Mouse (Mus musculus): ENCODE data around the gene Snapc3.
"Not testable (repeated sequence)": the region's sequence is repeated elsewhere in the genome, so short reads cannot be mapped to it uniquely, and the experiment has no call there.

The Snapc3 gene

GRCm38 (mm10) chr4:83500154-83501036, 82.9 kb downstream of the Snapc3 start:
- DNase-seq (ENCODE audit: low spot score in 2 of 2), result no peak

GRCm38 (mm10) chr4:83501037-83501430, 83.5 kb downstream of the Snapc3 start:
- DNase-seq (ENCODE audit: low spot score in 2 of 2), result no peak

- no peak for DNase-seq (ENCODE audit: low spot score in 2 of 2)
These were observed 92.1 kb downstream of the Snapc3 start for GRCm38 (mm10) chr4:83509600-83509999.

- no peak for DNase-seq (ENCODE audit: low spot score in 2 of 2)
These were observed 93.6 kb downstream of the Snapc3 start for GRCm38 (mm10) chr4:83511083-83511482.

- no peak for DNase-seq (ENCODE audit: low spot score in 2 of 2)
These were observed 94.7 kb downstream of the Snapc3 start for GRCm38 (mm10) chr4:83512217-83512616.

- no peak for DNase-seq (ENCODE audit: low spot score in 2 of 2)
These were observed 95.1 kb downstream of the Snapc3 start for GRCm38 (mm10) chr4:83512644-83513043.

GRCm38 (mm10) chr4:83514183-83514582, 96.7 kb downstream of the Snapc3 start:
- DNase-seq (ENCODE audit: low spot score in 2 of 2), result no peak

- no peak for DNase-seq (ENCODE audit: low spot score in 2 of 2)
These were observed 97.6 kb downstream of the Snapc3 start for GRCm38 (mm10) chr4:83514976-83515669.

GRCm38 (mm10) chr4:83516144-83516543, 98.6 kb downstream of the Snapc3 start:
- not testable (repeated sequence) for DNase-seq (ENCODE audit: low spot score in 2 of 2)
